Mouse (Mus musculus) adrenal gland, postnatal 10 days (tissue): ENCODE measurements around the gene Rpe. TPM values are rescaled to one million over a fixed set of nuclear protein-coding genes. Genes with fewer than 3 reads are reported as not detected.
"Not testable (repeated sequence)": the region's sequence is repeated elsewhere in the genome, so short reads cannot be mapped to it uniquely, and the experiment has no call there.

Source experiments
- DNase-seq: peaks from one replicate; pipeline ENCODE4 v3.0.0; 2021; ENCODE audit warnings: mixed read lengths
- long read RNA-seq, 2 experiments: library from polyadenylated mRNA; stranded (forward); transcript quantifications; one replicate each; pipeline ENCODE4 v2.0.0; 2021
- total RNA-seq, 2 experiments: library from RNA; stranded (reverse); gene quantifications; 2 replicates each; pipeline ENCODE4 v1.2.3; 2021

The Rpe gene
- 10 to 100 TPM; 55.6 to 57.8 TPM for total RNA-seq
- long read RNA-seq, experiment 1, transcript Rpe-201 (6 exons, 2,692 nt): major isoform, 72 of 88 reads
- long read RNA-seq, experiment 1, transcript Rpe-202 (7 exons, 2,713 nt): minor isoform, 5 of 88 reads
- long read RNA-seq, experiment 1, partial matches to known transcripts: 0 of 88 reads
- long read RNA-seq, experiment 1, other reads (novel, unspliced or antisense): 11 of 88 reads
- long read RNA-seq, experiment 2, transcript Rpe-201 (6 exons, 2,692 nt): major isoform, 27 of 37 reads
- long read RNA-seq, experiment 2, partial matches to known transcripts: 2 of 37 reads
- long read RNA-seq, experiment 2, other reads (novel, unspliced or antisense): 6 of 37 reads

GRCm38 (mm10) chr1:66700693-66701575 lies at the start of gene Rpe:
Gene Rpe (plus strand): TSS chr1:66700831.
- peak; percentile 97 for DNase-seq

- no peak for DNase-seq
Measured at GRCm38 (mm10) chr1:66655119-66655746, 45.4 kb upstream of the Rpe start.

GRCm38 (mm10) chr1:66655747-66656119 lies 44.9 kb upstream of the Rpe start:
- DNase-seq: no peak

GRCm38 (mm10) chr1:66671475-66671874 lies 29.2 kb upstream of the Rpe start:
- DNase-seq: no peak

GRCm38 (mm10) chr1:66672812-66673211 lies 27.8 kb upstream of the Rpe start:
- no peak for DNase-seq

- no peak for DNase-seq
Measured at GRCm38 (mm10) chr1:66677928-66678327, 22.7 kb upstream of the Rpe start.

- no peak for DNase-seq
Measured at GRCm38 (mm10) chr1:66678662-66679061, 22.0 kb upstream of the Rpe start.

GRCm38 (mm10) chr1:66682974-66683373 lies 17.7 kb upstream of the Rpe start:
- DNase-seq: no peak

- DNase-seq: no peak
Measured at GRCm38 (mm10) chr1:66691772-66692171, 8.9 kb upstream of the Rpe start.

GRCm38 (mm10) chr1:66692308-66692707 lies 8.3 kb upstream of the Rpe start:
- DNase-seq: no peak

GRCm38 (mm10) chr1:66692780-66693392 lies 7.7 kb upstream of the Rpe start:
- DNase-seq: no peak

GRCm38 (mm10) chr1:66694266-66694665 lies 6.4 kb upstream of the Rpe start:
- no peak for DNase-seq

- DNase-seq: peak; percentile 26
Measured at GRCm38 (mm10) chr1:66695296-66695695, 5.3 kb upstream of the Rpe start.

GRCm38 (mm10) chr1:66699630-66700029 lies 1.0 kb upstream of the Rpe start:
- not testable (repeated sequence) for DNase-seq

GRCm38 (mm10) chr1:66700149-66700692 lies 410 bp upstream of the Rpe start:
- DNase-seq: no peak

GRCm38 (mm10) chr1:66701576-66701940 lies 927 bp downstream of the Rpe start:
- no peak for DNase-seq

GRCm38 (mm10) chr1:66702623-66703345 lies 2.2 kb downstream of the Rpe start:
- no peak for DNase-seq

- no peak for DNase-seq
Measured at GRCm38 (mm10) chr1:66704523-66704922, 3.9 kb downstream of the Rpe start.

GRCm38 (mm10) chr1:66712859-66713258 lies 12.2 kb downstream of the Rpe start:
- no peak for DNase-seq

- no peak for DNase-seq
Measured at GRCm38 (mm10) chr1:66730581-66730980, 29.9 kb downstream of the Rpe start.

GRCm38 (mm10) chr1:66768764-66769163 lies 68.1 kb downstream of the Rpe start:
- DNase-seq: no peak
